9 mouse cellular contexts compared by ENCODE assay signal in genomic region chr3:105958204-105958603, GRCm38 (mm10). TPM values are rescaled to one million over a fixed set of nuclear protein-coding genes. Genes with fewer than 3 reads are reported as not detected.
DNase-seq lines count a peak whose midpoint lies in the region; ATAC-seq lines count a peak whose summit lies in the region.
"Had no signal": no experiment of that assay in that cellular context is flagged by ENCODE, and none has a peak within 500 bp of the region (broad histone marks: within the 10 kb centered on the region; RNA-seq: fewer than 3 reads in every experiment).

No protein-coding gene starts in this region.

- 0 out of 2 replicates have a peak overlapping the region, but pooled peaks have one; percentile 73 for H3K27ac ChIP-seq in kidney, embryonic 14.5 days (ENCODE audit: low read depth, low read length)
- H3K27ac ChIP-seq in hindbrain, embryonic 12.5 days: no peak overlapping the region
- H3K27ac ChIP-seq in midbrain, embryonic 13.5 days: no peak overlapping the region

- peaks cover 55% of the 10 kb centered on the region for H3K36me3 ChIP-seq in kidney, embryonic 14.5 days (ENCODE audit: control insufficient read depth, insufficient read depth, low read length)
- H3K36me3 ChIP-seq in hindbrain, embryonic 12.5 days: peaks cover 33% of the 10 kb centered on the region
- peaks cover 35% of the 10 kb centered on the region for H3K36me3 ChIP-seq in midbrain, embryonic 13.5 days

- H3K27me3 ChIP-seq in kidney, embryonic 14.5 days (ENCODE audit: control insufficient read depth, insufficient read depth, low read length): no peaks in the 10 kb centered on the region
- no peaks in the 10 kb centered on the region for H3K27me3 ChIP-seq in hindbrain, embryonic 12.5 days
- no peaks in the 10 kb centered on the region for H3K27me3 ChIP-seq in midbrain, embryonic 13.5 days

- DNase-seq in kidney, adult 11 months: no peak
- peak; percentile 18 for DNase-seq in R1 (ENCODE audit: low read depth, low spot score)
- DNase-seq in frontal cortex, postnatal 36 days (ENCODE audit: low spot score in 2 of 2): no peak
- DNase-seq in gastrocnemius, postnatal 14 days: no peak
- no peak for DNase-seq in layer of hippocampus, postnatal 14 days (ENCODE audit: low spot score in 2 of 2)
- DNase-seq: lung, postnatal 10 days had no signal

- H3K4me2 ChIP-seq in kidney, embryonic 14.5 days (replicated peaks; ENCODE audit: low read depth, low read length): peak overlapping the region; percentile 72
- H3K4me2 ChIP-seq in hindbrain, embryonic 12.5 days (replicated peaks): peak overlapping the region; percentile 78
- peak overlapping the region; percentile 69 for H3K4me2 ChIP-seq in midbrain, embryonic 13.5 days (replicated peaks)

- WGBS in kidney, embryonic 14.5 days: 44% methylated on average over 5 of the region's 5 CpGs
- 49% methylated on average over 5 of the region's 5 CpGs for WGBS in hindbrain, embryonic 12.5 days
- 38% methylated on average over 5 of the region's 5 CpGs for WGBS in midbrain, embryonic 13.5 days

- H3K9ac ChIP-seq in kidney, embryonic 14.5 days (ENCODE audit: low read depth, low read length): peak overlapping the region; percentile 76
- peak overlapping the region; percentile 95 for H3K9ac ChIP-seq in hindbrain, embryonic 12.5 days
- H3K9ac ChIP-seq in midbrain, embryonic 13.5 days (replicated peaks): peak overlapping the region; percentile 97

- peaks cover 18% of the 10 kb centered on the region for H3K4me1 ChIP-seq in kidney, embryonic 14.5 days (ENCODE audit: control insufficient read depth, insufficient read depth, low read length)
- H3K4me1 ChIP-seq in hindbrain, embryonic 12.5 days: peaks cover 24% of the 10 kb centered on the region
- peaks cover 41% of the 10 kb centered on the region for H3K4me1 ChIP-seq in midbrain, embryonic 13.5 days (replicated peaks)

- ATAC-seq in kidney, embryonic 14.5 days (ENCODE audit: low FRiP score, low TSS enrichment): no peak
- no peak for ATAC-seq in hindbrain, embryonic 12.5 days (ENCODE audit: low FRiP score)
- ATAC-seq in midbrain, embryonic 13.5 days: no peak

- H3K9me3 ChIP-seq in kidney, embryonic 14.5 days (ENCODE audit: control insufficient read depth, low read length): no peaks in the 10 kb centered on the region
- H3K9me3 ChIP-seq in hindbrain, embryonic 12.5 days (replicated peaks): no peaks in the 10 kb centered on the region
- H3K9me3 ChIP-seq in midbrain, embryonic 13.5 days: no peaks in the 10 kb centered on the region

- H3K4me3 ChIP-seq in kidney, embryonic 14.5 days (ENCODE audit: low read length): peak overlapping the region; percentile 91
- peak overlapping the region; percentile 89 for H3K4me3 ChIP-seq in hindbrain, embryonic 12.5 days
- H3K4me3 ChIP-seq in midbrain, embryonic 13.5 days (replicated peaks): peak overlapping the region; percentile 94

- intact Hi-C loops in gastrocnemius, postnatal 14 days (cut with DNase I; ENCODE audit: low total_unique reads): no loop called here

RNA-seq across cellular contexts. Expression of gene Wdr77, which starts 1.0 kb away (rescaled TPM):
- 117 and 188 TPM in 2 replicates for polyA plus RNA-seq in kidney, embryonic 14.5 days (2014; fragmentation: Nextera tagmentation; extraction: Ambion mirVana)
- 87.2 and 101 TPM in 2 replicates for polyA plus RNA-seq in hindbrain, embryonic 12.5 days (2016; fragmentation: Nextera tagmentation; extraction: Ambion mirVana)
- polyA plus RNA-seq in midbrain, embryonic 13.5 days (2015; fragmentation: Nextera tagmentation; extraction: Ambion mirVana): 107 TPM in 2 replicates
- 10 to 100 TPM; 30.2 to 38.2 TPM for total RNA-seq in gastrocnemius, postnatal 14 days (2021)
- 10 to 100 TPM; 53.2 to 57.2 TPM for total RNA-seq in layer of hippocampus, postnatal 14 days (2021)

RNA-seq across cellular contexts. Expression of gene Atp5f1, which starts 1.7 kb away (rescaled TPM):
- 515 and 618 TPM in 2 replicates for polyA plus RNA-seq in kidney, embryonic 14.5 days (2014; fragmentation: Nextera tagmentation; extraction: Ambion mirVana)
- polyA plus RNA-seq in hindbrain, embryonic 12.5 days (2016; fragmentation: Nextera tagmentation; extraction: Ambion mirVana): 442 and 470 TPM in 2 replicates
- polyA plus RNA-seq in midbrain, embryonic 13.5 days (2015; fragmentation: Nextera tagmentation; extraction: Ambion mirVana): 541 and 556 TPM in 2 replicates
- 100 to 1,000 TPM; 598 to 698 TPM for total RNA-seq in gastrocnemius, postnatal 14 days (2021)
- total RNA-seq in layer of hippocampus, postnatal 14 days (2021): 100 to 1,000 TPM; 308 to 321 TPM

RNA-seq across cellular contexts. Expression of gene Ovgp1, which starts 15.3 kb away (rescaled TPM):
- polyA plus RNA-seq in kidney, embryonic 14.5 days (2014; fragmentation: Nextera tagmentation; extraction: Ambion mirVana): 1.9 and 2.2 TPM in 2 replicates
- polyA plus RNA-seq in hindbrain, embryonic 12.5 days (2016; fragmentation: Nextera tagmentation; extraction: Ambion mirVana): 2.6 and 2.8 TPM in 2 replicates
- 3.4 and 4.4 TPM in 2 replicates for polyA plus RNA-seq in midbrain, embryonic 13.5 days (2015; fragmentation: Nextera tagmentation; extraction: Ambion mirVana)
- total RNA-seq in gastrocnemius, postnatal 14 days (2021): under 1 TPM; 0.60 to 0.86 TPM
- 1 to 10 TPM; 2.2 TPM for total RNA-seq in layer of hippocampus, postnatal 14 days (2021)

RNA-seq across cellular contexts. Expression of gene I830077J02Rik, which starts 25.7 kb away (rescaled TPM):
- polyA plus RNA-seq in kidney, embryonic 14.5 days (2014; fragmentation: Nextera tagmentation; extraction: Ambion mirVana): 0.64 and 0.70 TPM in 2 replicates
- polyA plus RNA-seq in hindbrain, embryonic 12.5 days (2016; fragmentation: Nextera tagmentation; extraction: Ambion mirVana): 0.21 and 0.59 TPM in 2 replicates
- 0.39 and 0.41 TPM in 2 replicates for polyA plus RNA-seq in midbrain, embryonic 13.5 days (2015; fragmentation: Nextera tagmentation; extraction: Ambion mirVana)
- total RNA-seq in gastrocnemius, postnatal 14 days (2021): under 1 TPM; 0.44 to 0.74 TPM
- under 1 TPM; 0.55 to 0.86 TPM for total RNA-seq in layer of hippocampus, postnatal 14 days (2021)

RNA-seq across cellular contexts. Expression of gene Pifo, which starts 56.2 kb away (rescaled TPM):
- polyA plus RNA-seq in kidney, embryonic 14.5 days (2014; fragmentation: Nextera tagmentation; extraction: Ambion mirVana): not detected in 2 replicates
- 4.6 and 5.3 TPM in 2 replicates for polyA plus RNA-seq in hindbrain, embryonic 12.5 days (2016; fragmentation: Nextera tagmentation; extraction: Ambion mirVana)
- polyA plus RNA-seq in midbrain, embryonic 13.5 days (2015; fragmentation: Nextera tagmentation; extraction: Ambion mirVana): 1.8 and 3.3 TPM in 2 replicates
- total RNA-seq in gastrocnemius, postnatal 14 days (2021): not detected
- 1 to 10 TPM in 1 of 2 experiments, under 1 TPM in 1; 0.41 to 1.8 TPM for total RNA-seq in layer of hippocampus, postnatal 14 days (2021)
